Comparison of ENCODE assay signal across 23 mouse cellular contexts in the genomic region with DNA sequence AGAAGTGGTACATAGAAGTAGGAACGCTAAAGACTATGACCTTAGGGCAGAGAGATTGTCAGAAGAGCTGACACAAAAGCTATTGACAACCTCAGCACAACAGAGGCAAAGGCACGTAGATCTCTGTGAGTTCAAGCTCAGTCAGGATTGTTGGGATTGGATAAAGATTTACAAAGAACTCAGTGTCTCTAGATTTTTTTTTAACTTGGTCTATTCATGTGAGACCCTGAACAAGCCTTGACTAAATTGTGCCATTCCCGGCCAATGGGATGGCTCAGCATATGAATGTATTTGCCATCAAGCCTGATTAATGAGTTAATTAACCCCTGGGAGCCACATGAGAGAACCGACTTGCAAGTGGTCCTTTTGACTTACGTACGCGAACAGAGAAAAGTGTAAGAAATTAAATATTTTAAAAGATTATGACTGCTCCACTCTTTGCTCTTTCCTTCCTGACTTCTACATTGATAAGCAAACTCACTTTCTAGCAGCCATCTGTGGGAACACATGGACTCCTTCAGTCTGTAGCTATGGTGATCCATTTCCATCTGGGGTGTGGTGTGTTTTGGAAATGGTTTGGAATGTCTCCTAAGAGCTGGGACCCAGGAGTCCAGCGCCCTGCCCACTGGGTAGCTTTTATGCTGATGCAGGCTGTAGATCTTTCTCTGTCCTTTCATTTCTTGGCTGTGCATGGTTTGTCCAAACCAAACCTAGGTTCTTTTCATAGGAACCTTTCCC. TPM values are rescaled to one million over a fixed set of nuclear protein-coding genes. Genes with fewer than 3 reads are reported as not detected.
DNase-seq lines count a peak whose midpoint lies in the region; ATAC-seq and TF ChIP-seq lines count a peak whose summit lies in the region.
"Had no signal": no experiment of that assay in that cellular context is flagged by ENCODE, and none has a peak within 500 bp of the region (broad histone marks: within the 10 kb centered on the region; RNA-seq: fewer than 3 reads in every experiment).

No protein-coding gene starts in this region.

- H3K27me3 ChIP-seq in forebrain, postnatal 0 days (ENCODE audit: insufficient read depth, low read length): no peaks in the 10 kb centered on the region
- H3K27me3 ChIP-seq in forebrain, embryonic 10.5 days (ENCODE audit: poor library complexity, severe bottlenecking): no peaks in the 10 kb centered on the region
- H3K27me3 ChIP-seq in hindbrain, embryonic 15.5 days: no peaks in the 10 kb centered on the region
- H3K27me3 ChIP-seq in hindbrain, embryonic 14.5 days (ENCODE audit: control insufficient read depth, insufficient read depth, low read length): no peaks in the 10 kb centered on the region
- no peaks in the 10 kb centered on the region for H3K27me3 ChIP-seq in neural tube, embryonic 11.5 days (ENCODE audit: control insufficient read depth, insufficient read depth, low read length)
- no peaks in the 10 kb centered on the region for H3K27me3 ChIP-seq in neural tube, embryonic 15.5 days (replicated peaks)
- H3K27me3 ChIP-seq in heart, embryonic 10.5 days (ENCODE audit: insufficient read depth, poor library complexity, severe bottlenecking): no peaks in the 10 kb centered on the region
- H3K27me3 ChIP-seq: heart, embryonic 15.5 days had no signal

- no peaks in the 10 kb centered on the region for H3K4me1 ChIP-seq in forebrain, postnatal 0 days (ENCODE audit: insufficient read depth)
- peaks cover 6% of the 10 kb centered on the region; the same call in 1 of the 2 replicates for H3K4me1 ChIP-seq in forebrain, embryonic 10.5 days
- H3K4me1 ChIP-seq in hindbrain, embryonic 15.5 days (replicated peaks): no peaks in the 10 kb centered on the region
- H3K4me1 ChIP-seq in hindbrain, embryonic 14.5 days (replicated peaks; ENCODE audit: control insufficient read depth, insufficient read depth, low read length): 0 out of 2 replicates have a peak, but pooled peaks cover 7% of the 10 kb centered on the region
- H3K4me1 ChIP-seq in neural tube, embryonic 11.5 days (ENCODE audit: control insufficient read depth, insufficient read depth, low read length): no peaks in the 10 kb centered on the region
- H3K4me1 ChIP-seq in neural tube, embryonic 15.5 days: 0 out of 2 replicates have a peak, but pooled peaks cover 1% of the 10 kb centered on the region
- H3K4me1 ChIP-seq in heart, embryonic 10.5 days: peaks cover 3% of the 10 kb centered on the region

- peak; percentile 54 for DNase-seq in forebrain, postnatal 0 days
- no peak for DNase-seq in forebrain, embryonic 10.5 days (ENCODE audit: extremely low spot score, low spot score)
- no peak for DNase-seq in hindbrain, embryonic 14.5 days (ENCODE audit: low spot score)
- no peak for DNase-seq in neural tube, embryonic 11.5 days (ENCODE audit: low spot score)
- DNase-seq in mesoderm, embryonic 11.5 days (ENCODE audit: low read depth, low spot score): peak; percentile 39
- no peak for DNase-seq in heart, embryonic 10.5 days (ENCODE audit: low spot score)
- DNase-seq: adrenal gland, postnatal 14 days; B cell, adult 2 months; cerebellum, adult 18-20 months; cerebellum, adult 9-11 months; cerebellum, postnatal 36 days; gastrocnemius, postnatal 36 days; heart, adult 11 months; heart, postnatal 14 days had no signal

- no peak overlapping the region for H3K27ac ChIP-seq in forebrain, postnatal 0 days (ENCODE audit: low read depth, low read length)
- no peak overlapping the region for H3K27ac ChIP-seq in forebrain, embryonic 10.5 days
- H3K27ac ChIP-seq in hindbrain, embryonic 15.5 days (replicated peaks): 0 out of 2 replicates have a peak overlapping the region, but pooled peaks have one; percentile 15
- H3K27ac ChIP-seq in hindbrain, embryonic 14.5 days: no peak overlapping the region
- H3K27ac ChIP-seq in neural tube, embryonic 11.5 days (ENCODE audit: low read depth, low read length): no peak overlapping the region
- no peak overlapping the region for H3K27ac ChIP-seq in neural tube, embryonic 15.5 days (replicated peaks)
- no peak overlapping the region for H3K27ac ChIP-seq in heart, embryonic 10.5 days
- H3K27ac ChIP-seq: embryonic facial prominence, embryonic 10.5 days; heart, embryonic 15.5 days had no signal

- peak; percentile 63 for ATAC-seq in forebrain, postnatal 0 days
- no peak for ATAC-seq in hindbrain, embryonic 15.5 days (ENCODE audit: low FRiP score, low read depth)
- no peak for ATAC-seq in hindbrain, embryonic 14.5 days (ENCODE audit: low FRiP score)
- peak; percentile 58 for ATAC-seq in neural tube, embryonic 11.5 days (ENCODE audit: insufficient read depth, low FRiP score, low TSS enrichment)
- no peak for ATAC-seq in neural tube, embryonic 15.5 days (ENCODE audit: low FRiP score)
- ATAC-seq: activated CD4-positive, CD25-positive, alpha-beta regulatory T cell, adult 4 months; CD4-positive, CD25-positive, alpha-beta regulatory T cell, adult 4 months; forebrain, embryonic 14.5 days had no signal

- no peak overlapping the region for H3K4me2 ChIP-seq in forebrain, postnatal 0 days (ENCODE audit: low read depth)
- H3K4me2 ChIP-seq in hindbrain, embryonic 15.5 days: no peak overlapping the region
- H3K4me2 ChIP-seq in hindbrain, embryonic 14.5 days (replicated peaks): no peak overlapping the region
- no peak overlapping the region for H3K4me2 ChIP-seq in neural tube, embryonic 11.5 days (ENCODE audit: low read depth)
- H3K4me2 ChIP-seq in neural tube, embryonic 15.5 days: no peak overlapping the region
- H3K4me2 ChIP-seq: heart, embryonic 11.5 days; heart, embryonic 15.5 days had no signal

- H3K36me3 ChIP-seq in forebrain, postnatal 0 days (ENCODE audit: insufficient read depth): no peaks in the 10 kb centered on the region
- H3K36me3 ChIP-seq in forebrain, embryonic 10.5 days (replicated peaks): no peaks in the 10 kb centered on the region
- no peaks in the 10 kb centered on the region for H3K36me3 ChIP-seq in hindbrain, embryonic 15.5 days
- no peaks in the 10 kb centered on the region for H3K36me3 ChIP-seq in hindbrain, embryonic 14.5 days (replicated peaks; ENCODE audit: control insufficient read depth, insufficient read depth)
- H3K36me3 ChIP-seq in neural tube, embryonic 11.5 days (ENCODE audit: control insufficient read depth, insufficient read depth, low read length): no peaks in the 10 kb centered on the region
- no peaks in the 10 kb centered on the region for H3K36me3 ChIP-seq in neural tube, embryonic 15.5 days
- no peaks in the 10 kb centered on the region for H3K36me3 ChIP-seq in heart, embryonic 10.5 days
- H3K36me3 ChIP-seq: embryonic facial prominence, embryonic 10.5 days; G1E; heart, embryonic 15.5 days had no signal

- WGBS in forebrain, postnatal 0 days: 40% methylated on average over 8 of the region's 8 CpGs
- 79% methylated on average over 8 of the region's 8 CpGs for WGBS in forebrain, embryonic 10.5 days
- WGBS in hindbrain, embryonic 15.5 days: 30% methylated on average over 8 of the region's 8 CpGs
- WGBS in hindbrain, embryonic 14.5 days: 44% methylated on average over 8 of the region's 8 CpGs
- WGBS in neural tube, embryonic 11.5 days: 56% methylated on average over 8 of the region's 8 CpGs
- WGBS in neural tube, embryonic 15.5 days: 27% methylated on average over 8 of the region's 8 CpGs
- 79% methylated on average over 8 of the region's 8 CpGs for WGBS in heart, embryonic 10.5 days

- no peak overlapping the region for H3K4me3 ChIP-seq in forebrain, postnatal 0 days (ENCODE audit: low read depth, low read length)
- H3K4me3 ChIP-seq in forebrain, embryonic 10.5 days: no peak overlapping the region
- H3K4me3 ChIP-seq in hindbrain, embryonic 15.5 days: no peak overlapping the region
- H3K4me3 ChIP-seq in hindbrain, embryonic 14.5 days (replicated peaks; ENCODE audit: low read length): no peak overlapping the region
- no peak overlapping the region for H3K4me3 ChIP-seq in neural tube, embryonic 11.5 days (ENCODE audit: low read depth, low read length)
- no peak overlapping the region for H3K4me3 ChIP-seq in neural tube, embryonic 15.5 days (replicated peaks)
- no peak overlapping the region for H3K4me3 ChIP-seq in heart, embryonic 10.5 days
- H3K4me3 ChIP-seq: embryonic facial prominence, embryonic 10.5 days; heart, embryonic 15.5 days had no signal

- H3K9me3 ChIP-seq in forebrain, postnatal 0 days (ENCODE audit: low read length): no peaks in the 10 kb centered on the region
- no peaks in the 10 kb centered on the region for H3K9me3 ChIP-seq in forebrain, embryonic 10.5 days
- no peaks in the 10 kb centered on the region for H3K9me3 ChIP-seq in hindbrain, embryonic 15.5 days
- H3K9me3 ChIP-seq in hindbrain, embryonic 14.5 days (ENCODE audit: control insufficient read depth, low read length): 0 out of 2 replicates have a peak, but pooled peaks cover 4% of the 10 kb centered on the region
- H3K9me3 ChIP-seq in neural tube, embryonic 11.5 days (ENCODE audit: control insufficient read depth, low read length): no peaks in the 10 kb centered on the region
- H3K9me3 ChIP-seq in neural tube, embryonic 15.5 days (replicated peaks): no peaks in the 10 kb centered on the region
- H3K9me3 ChIP-seq in heart, embryonic 10.5 days: no peaks in the 10 kb centered on the region
- H3K9me3 ChIP-seq: embryonic facial prominence, embryonic 10.5 days; G1E; heart, embryonic 15.5 days had no signal

- TF ChIP-seq CTCF in forebrain, postnatal 0 days (IDR thresholded peaks at IDR 0.05; ENCODE audit: low read depth): no peak

- H3K9ac ChIP-seq in forebrain, postnatal 0 days: no peak overlapping the region
- no peak overlapping the region for H3K9ac ChIP-seq in hindbrain, embryonic 15.5 days
- no peak overlapping the region for H3K9ac ChIP-seq in hindbrain, embryonic 14.5 days
- H3K9ac ChIP-seq in neural tube, embryonic 11.5 days (ENCODE audit: low read length): no peak overlapping the region
- no peak overlapping the region for H3K9ac ChIP-seq in neural tube, embryonic 15.5 days (replicated peaks)
- H3K9ac ChIP-seq: heart, embryonic 15.5 days had no signal

RNA-seq across cellular contexts. Expression of a gene that starts 17.1 kb away (rescaled TPM):
- 207 and 248 TPM in 2 replicates for total RNA-seq in forebrain, postnatal 0 days (2014; rRNA removed)
- polyA plus RNA-seq in forebrain, postnatal 0 days (2015; fragmentation: Nextera tagmentation; extraction: Ambion mirVana): 53.8 and 80.6 TPM in 2 replicates
- 50.3 and 52.6 TPM in 2 replicates for polyA plus RNA-seq in forebrain, embryonic 10.5 days (2016; fragmentation: Nextera tagmentation; extraction: Ambion mirVana)
- polyA plus RNA-seq in hindbrain, embryonic 15.5 days (2015; fragmentation: Nextera tagmentation; extraction: Ambion mirVana): 98.8 and 101 TPM in 2 replicates
- 118 and 139 TPM in 2 replicates for polyA plus RNA-seq in hindbrain, embryonic 14.5 days (2014; fragmentation: Nextera tagmentation; extraction: Ambion mirVana)
- polyA plus RNA-seq in neural tube, embryonic 11.5 days (2014; fragmentation: Nextera tagmentation; extraction: Ambion mirVana): 90.7 and 91.5 TPM in 2 replicates
- 86.7 and 90.0 TPM in 2 replicates for polyA plus RNA-seq in neural tube, embryonic 15.5 days (2015; fragmentation: Nextera tagmentation; extraction: Ambion mirVana)
- 65.1 and 65.8 TPM in 2 replicates for polyA plus RNA-seq in heart, embryonic 10.5 days (2016; fragmentation: Nextera tagmentation; extraction: Ambion mirVana)

Comparison
In these comparisons a context has a peak if more than half of its experiments do, and no peak if none do; other contexts are left out.
1. ATAC-seq: peak in forebrain, postnatal 0 days (single experiment) and neural tube, embryonic 11.5 days (single experiment); none in hindbrain, embryonic 15.5 days (single experiment), hindbrain, embryonic 14.5 days (single experiment) and neural tube, embryonic 15.5 days (single experiment).
2. DNase-seq: peak in forebrain, postnatal 0 days (single experiment) and mesoderm, embryonic 11.5 days (single experiment); none in forebrain, embryonic 10.5 days (single experiment), hindbrain, embryonic 14.5 days (single experiment), neural tube, embryonic 11.5 days (single experiment) and heart, embryonic 10.5 days (single experiment).